In genomic region chr9:106686983-106687650, GRCm38 (mm10) we compare ENCODE assay signal across 9 mouse cellular contexts. TPM values are rescaled to one million over a fixed set of nuclear protein-coding genes. Genes with fewer than 3 reads are reported as not detected.
A peak's percentile ranks its signal among the peaks of the same experiment; 100 is the strongest.
DNase-seq lines count a peak whose midpoint lies in the region; ATAC-seq lines count a peak whose summit lies in the region.
"Had no signal": no experiment of that assay in that cellular context is flagged by ENCODE, and none has a peak within 500 bp of the region (broad histone marks: within the 10 kb centered on the region; RNA-seq: fewer than 3 reads in every experiment).

No protein-coding gene starts in this region.

- H3K36me3 ChIP-seq in forebrain, embryonic 16.5 days (ENCODE audit: control insufficient read depth, insufficient read depth): no peaks in the 10 kb centered on the region

- ATAC-seq in forebrain, embryonic 16.5 days: peak; percentile 20; the same call in 1 of the 2 replicates
- ATAC-seq in hematopoietic stem cell, adult 5-6 weeks (replicated peaks in 1 of 2; ENCODE audit: insufficient read depth in 1 of 2, low FRiP score in 2 of 2, low TSS enrichment in 1 of 2, low read depth in 1 of 2, poor library complexity in 2 of 2, severe bottlenecking in 2 of 2): peak; percentile 59 to 72

- H3K4me2 ChIP-seq in forebrain, embryonic 16.5 days (ENCODE audit: low read length): no peak overlapping the region

- no peaks in the 10 kb centered on the region for H3K9me3 ChIP-seq in forebrain, embryonic 16.5 days (ENCODE audit: control insufficient read depth, low read length)

- no peak overlapping the region for H3K4me3 ChIP-seq in forebrain, embryonic 16.5 days (replicated peaks; ENCODE audit: low read length)

- peak; percentile 59 for DNase-seq in MEL-GATA-1-ER (ENCODE audit: extremely low read depth, low read depth)
- peak; percentile 61 for DNase-seq in cerebellum, adult 11 months
- peak; percentile 75 to 78 for DNase-seq in layer of hippocampus, postnatal 10 days (ENCODE audit: low spot score in 2 of 2)
- DNase-seq in lung, postnatal 36 days: peak; percentile 94
- peak; percentile 70 for DNase-seq in right cerebral cortex, adult 18-20 months
- DNase-seq in urinary bladder, postnatal 25 days (ENCODE audit: low spot score): peak; percentile 63

- no peak overlapping the region for H3K9ac ChIP-seq in forebrain, embryonic 16.5 days (replicated peaks; ENCODE audit: low read depth, low read length)

- peaks cover 19% of the 10 kb centered on the region for H3K4me1 ChIP-seq in forebrain, embryonic 16.5 days (replicated peaks; ENCODE audit: control insufficient read depth, insufficient read depth, low read length)

- H3K27me3 ChIP-seq in forebrain, embryonic 16.5 days (replicated peaks; ENCODE audit: control insufficient read depth, insufficient read depth, low read length): no peaks in the 10 kb centered on the region

- WGBS in forebrain, embryonic 16.5 days: 30% methylated on average over 8 of the region's 8 CpGs

- no peak overlapping the region for H3K27ac ChIP-seq in forebrain, embryonic 16.5 days (ENCODE audit: low read length)
- H3K27ac ChIP-seq: macrophage had no signal

RNA-seq across cellular contexts. Expression of gene Tex264, which starts 1.4 kb away (rescaled TPM):
- polyA plus RNA-seq in forebrain, embryonic 16.5 days (2015; fragmentation: Nextera tagmentation; extraction: Ambion mirVana): 57.2 and 59.7 TPM in 2 replicates
- 13.9 and 27.9 TPM in 2 replicates for total RNA-seq in hematopoietic stem cell, adult 5-6 weeks (2017)
- 10 to 100 TPM; 85.3 to 91.6 TPM for total RNA-seq in layer of hippocampus, postnatal 10 days (2021)

RNA-seq across cellular contexts. Expression of gene Grm2, which starts 31.2 kb away (rescaled TPM):
- 10.2 and 14.1 TPM in 2 replicates for polyA plus RNA-seq in forebrain, embryonic 16.5 days (2015; fragmentation: Nextera tagmentation; extraction: Ambion mirVana)
- not detected in 2 replicates for total RNA-seq in hematopoietic stem cell, adult 5-6 weeks (2017)
- 10 to 100 TPM; 37.1 to 38.3 TPM for total RNA-seq in layer of hippocampus, postnatal 10 days (2021)
- polyA plus RNA-seq: macrophage had no signal

Comparison
In these comparisons a context has a peak if more than half of its experiments do, and no peak if none do; other contexts are left out.
1. RNA of gene Grm2, which starts 31.2 kb away (total RNA-seq): 37.1 to 38.3 TPM in layer of hippocampus, postnatal 10 days; not detected in hematopoietic stem cell, adult 5-6 weeks; every median in the first group is over 10 times any median in the second.
2. Peak in every context shown above with its lines, with median percentiles within 50 percentile points of each other: DNase-seq.